Mouse (Mus musculus) megakaryocyte, embryonic 14.5 days (primary cell): ENCODE data around the gene Mcrip2. TPM values are rescaled to one million over a fixed set of nuclear protein-coding genes. Genes with fewer than 3 reads are reported as not detected.

Source experiments
- H3K27me3 ChIP-seq: replicated peaks from 2 replicates; pipeline ENCODE3; 2012; ENCODE audit warnings: inconsistent platforms
- H3K36me3 ChIP-seq: replicated peaks from 2 replicates; pipeline ENCODE3; 2012; ENCODE audit warnings: low read length, inconsistent platforms, mixed read lengths
- H3K4me1 ChIP-seq: 2 replicates; pipeline ENCODE4 v1.6.1; 2012; ENCODE audit warnings: inconsistent platforms
- H3K4me3 ChIP-seq: replicated peaks from 2 replicates; pipeline ENCODE3; 2012; ENCODE audit warnings: moderate library complexity, mild to moderate bottlenecking, inconsistent platforms
- H3K9me3 ChIP-seq: 2 replicates; pipeline ENCODE4 v1.6.1; 2012; ENCODE audit warnings: inconsistent platforms
- FLI1 ChIP-seq: IDR thresholded peaks from 2 replicates; pipeline ENCODE4 v1.6.1; 2012; ENCODE audit warnings: low read length, inconsistent platforms, mixed read lengths
- GATA1 ChIP-seq: IDR thresholded peaks from 3 replicates; pipeline ENCODE4 v1.6.1; 2012; ENCODE audit warnings: mixed read lengths, low read length, inconsistent platforms, borderline replicate concordance
- polyA plus RNA-seq: library from polyadenylated mRNA; stranded (reverse); fragments of >175 nt; gene quantifications from 2 replicates; pipeline ENCODE4 v1.2.3, GENCODE M21; 2012; ENCODE audit warnings: low replicate concordance; ENCODE audit not compliant: insufficient read depth

The Mcrip2 gene
- polyA plus RNA-seq, 1 experiment = 77.6 TPM

DNA sequence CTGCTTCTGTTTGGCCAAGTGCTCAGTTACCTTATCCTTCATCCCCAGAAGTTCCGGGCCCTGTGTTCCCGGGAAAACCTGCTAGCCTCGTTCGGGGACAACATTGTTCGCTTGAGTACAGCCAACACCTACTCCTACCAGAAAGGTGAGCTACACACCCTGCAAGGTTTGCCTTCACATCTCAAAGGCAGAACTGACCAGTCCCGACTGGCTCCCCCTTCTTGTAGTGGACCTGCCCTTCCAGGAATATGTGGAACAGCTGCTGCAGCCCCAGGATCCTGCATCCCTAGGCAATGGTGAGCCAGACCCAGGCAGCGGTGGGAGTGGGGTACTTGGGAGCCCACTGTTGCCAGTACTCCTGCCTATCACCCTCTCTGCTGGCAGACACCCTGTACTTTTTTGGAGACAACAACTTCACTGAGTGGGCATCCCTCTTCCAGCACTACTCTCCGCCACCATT is 39.0 kb downstream of the Mcrip2 start:
- H3K9me3 ChIP-seq = no peaks in the 10 kb centered on the region
- H3K4me3 ChIP-seq = peak overlapping the region; percentile 93
- H3K36me3 ChIP-seq = peaks cover 69% of the 10 kb centered on the region
- H3K4me1 ChIP-seq = peaks cover 88% of the 10 kb centered on the region
- TF ChIP-seq GATA1 (no peak), FLI1 (no peak)
- no peaks in the 10 kb centered on the region for H3K27me3 ChIP-seq

DNA sequence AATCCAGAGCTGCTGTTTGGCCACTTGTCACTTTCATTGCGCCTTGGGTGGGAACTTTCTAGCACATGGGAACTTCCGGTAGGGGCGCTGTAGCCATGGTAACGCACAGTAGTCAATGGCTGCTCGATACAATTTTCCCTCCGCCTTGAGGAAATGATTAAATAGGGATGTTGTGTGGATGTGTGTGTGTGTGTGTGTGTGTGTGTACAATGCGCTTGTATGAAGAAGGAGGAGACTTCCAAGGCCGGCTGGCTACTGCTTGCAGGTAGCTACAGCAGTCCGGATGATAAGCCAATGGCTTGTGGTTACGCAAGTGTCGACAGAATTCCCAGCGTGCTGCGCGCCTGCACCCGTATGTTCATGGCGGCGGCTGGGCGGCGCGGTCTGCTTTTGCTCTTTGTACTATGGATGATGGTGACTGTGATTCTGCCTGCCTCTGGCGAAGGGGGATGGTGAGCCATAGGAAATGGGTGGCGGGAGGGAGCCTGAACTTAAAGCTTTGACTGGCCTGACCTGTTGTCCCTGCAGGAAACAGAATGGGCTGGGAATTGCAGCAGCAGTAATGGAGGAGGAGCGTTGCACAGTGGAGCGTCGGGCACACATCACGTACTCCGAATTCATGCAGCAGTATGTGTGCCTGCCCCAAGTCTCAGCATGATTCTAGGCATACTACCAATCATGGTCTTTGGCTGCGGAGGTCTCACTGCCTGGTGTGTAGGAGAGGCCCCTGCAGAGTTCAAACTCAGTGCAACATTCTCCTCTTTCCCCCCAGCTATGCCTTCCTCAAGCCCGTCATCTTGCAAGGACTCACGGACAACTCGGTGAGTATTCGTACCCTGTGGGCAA is 39.6 kb downstream of the Mcrip2 start, which contains the start of gene Jmjd8:
Gene Jmjd8 (plus strand): TSS at position 156 of the 846 bp plus-strand sequence.
- peaks cover 88% of the 10 kb centered on the region for H3K4me1 ChIP-seq
- no peaks in the 10 kb centered on the region for H3K27me3 ChIP-seq
- H3K36me3 ChIP-seq = peaks cover 67% of the 10 kb centered on the region
- no peak for TF ChIP-seq GATA1
- TF ChIP-seq FLI1 = no peak
- no peaks in the 10 kb centered on the region for H3K9me3 ChIP-seq
- peak within 1 kb of the TSS; percentile 93 for H3K4me3 ChIP-seq

DNA sequence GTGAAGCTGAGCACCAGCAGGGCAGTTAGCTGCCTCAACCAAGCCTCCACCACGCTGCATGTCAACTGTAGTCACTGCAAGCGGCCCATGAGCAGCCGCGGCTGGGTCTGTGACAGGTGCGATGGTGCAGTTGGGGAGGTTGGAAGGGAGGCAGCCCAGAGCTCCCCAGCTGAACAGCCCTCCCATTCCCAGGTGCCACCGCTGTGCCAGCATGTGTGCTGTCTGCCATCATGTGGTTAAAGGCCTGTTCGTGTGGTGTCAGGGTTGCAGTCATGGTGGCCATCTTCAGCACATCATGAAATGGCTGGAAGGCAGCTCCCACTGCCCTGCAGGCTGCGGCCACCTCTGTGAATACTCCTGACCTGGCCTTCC is 40.4 kb downstream of the Mcrip2 start:
- H3K36me3 ChIP-seq = peaks cover 67% of the 10 kb centered on the region
- peaks cover 86% of the 10 kb centered on the region for H3K4me1 ChIP-seq
- H3K4me3 ChIP-seq = peak overlapping the region; percentile 93
- no peaks in the 10 kb centered on the region for H3K27me3 ChIP-seq
- H3K9me3 ChIP-seq = no peaks in the 10 kb centered on the region
- TF ChIP-seq FLI1 (no peak), GATA1 (no peak)

DNA sequence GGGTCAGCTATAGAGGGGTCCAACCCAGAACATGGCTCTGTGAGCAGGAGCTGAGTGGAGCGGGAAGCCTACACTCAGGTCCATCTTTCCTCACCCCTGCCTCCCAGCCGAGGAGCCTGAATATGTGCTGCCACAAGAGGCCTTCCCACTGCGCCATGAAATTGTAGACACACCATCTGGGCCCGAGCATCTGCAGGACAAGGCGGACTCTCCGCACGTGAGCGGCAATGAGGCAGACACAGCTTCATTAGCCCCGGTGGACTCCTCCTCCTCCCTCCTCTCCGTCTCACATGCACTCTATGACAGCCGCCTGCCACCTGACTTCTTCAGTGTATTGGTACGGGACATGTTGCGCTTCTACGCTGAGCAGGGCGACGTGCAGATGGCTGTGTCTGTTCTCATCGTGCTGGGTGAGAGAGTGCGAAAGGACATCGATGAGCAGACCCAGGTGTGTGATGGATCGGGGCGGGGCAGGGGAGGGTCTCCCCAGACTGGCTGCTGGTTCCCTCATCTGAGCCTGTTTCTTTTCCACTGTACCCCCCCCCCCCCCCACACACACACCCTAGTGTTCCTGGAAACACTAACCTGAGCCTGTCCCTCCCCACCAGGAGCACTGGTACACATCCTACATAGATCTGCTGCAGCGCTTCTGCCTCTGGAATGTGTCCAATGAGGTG is 40.9 kb downstream of the Mcrip2 start:
- no peak for TF ChIP-seq GATA1
- no peak for TF ChIP-seq FLI1
- Histone ChIP-seq H3K4me1 (peaks cover 89% of the 10 kb centered on the region), H3K36me3 (peaks cover 67% of the 10 kb centered on the region), H3K27me3 (no peaks in the 10 kb centered on the region), H3K9me3 (no peaks in the 10 kb centered on the region), H3K4me3 (peak overlapping the region; percentile 93)

DNA sequence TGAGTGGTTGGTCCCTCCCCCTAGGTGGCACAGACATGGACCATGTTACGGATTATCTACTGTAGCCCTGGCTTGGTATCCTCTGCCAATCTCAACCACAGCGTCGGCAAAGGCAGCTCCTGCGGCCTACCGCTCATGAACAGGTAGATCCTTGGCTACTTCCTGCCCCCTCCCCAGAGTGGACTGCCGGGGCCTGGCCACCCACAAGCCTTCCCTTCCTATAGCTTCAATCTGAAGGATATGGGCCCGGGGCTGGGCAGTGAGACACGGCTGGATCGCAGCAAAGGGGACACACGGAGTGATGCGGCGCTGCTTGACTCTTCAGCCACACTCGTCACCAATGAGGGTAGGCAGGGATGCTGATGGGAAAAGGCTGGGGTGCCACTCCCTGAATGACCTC is 41.6 kb downstream of the Mcrip2 start:
- peaks cover 90% of the 10 kb centered on the region for H3K4me1 ChIP-seq
- H3K27me3 ChIP-seq = peaks cover 3% of the 10 kb centered on the region
- peaks cover 66% of the 10 kb centered on the region for H3K36me3 ChIP-seq
- no peaks in the 10 kb centered on the region for H3K9me3 ChIP-seq
- TF ChIP-seq FLI1 = no peak
- no peak for TF ChIP-seq GATA1
- peak overlapping the region; percentile 55 for H3K4me3 ChIP-seq

DNA sequence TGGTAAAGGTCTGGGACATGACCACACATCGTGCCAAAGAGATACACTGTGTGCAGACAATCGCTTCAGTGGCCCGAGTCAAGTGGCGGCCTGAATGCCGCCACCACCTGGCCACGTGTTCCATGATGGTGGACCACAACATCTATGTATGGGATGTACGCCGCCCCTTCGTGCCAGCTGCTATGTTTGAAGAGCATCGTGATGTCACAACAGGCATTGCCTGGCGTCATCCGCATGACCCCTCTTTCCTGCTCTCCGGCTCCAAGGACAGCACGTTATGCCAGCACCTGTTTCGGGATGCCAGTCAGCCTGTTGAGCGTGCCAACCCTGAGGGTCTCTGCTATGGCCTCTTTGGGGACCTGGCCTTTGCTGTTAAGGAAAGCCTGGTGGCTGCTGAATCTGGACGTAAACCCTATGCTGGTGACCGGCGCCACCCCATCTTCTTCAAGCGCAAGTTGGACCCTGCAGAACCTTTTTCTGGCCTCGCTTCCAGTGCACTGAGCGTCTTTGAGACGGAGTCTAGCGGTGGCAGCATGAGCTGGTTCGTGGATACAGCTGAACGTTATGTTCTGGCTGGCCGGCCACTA is 42.5 kb downstream of the Mcrip2 start:
- Histone ChIP-seq H3K27me3 (peaks cover 6% of the 10 kb centered on the region), H3K4me1 (peaks cover 80% of the 10 kb centered on the region), H3K9me3 (no peaks in the 10 kb centered on the region), H3K4me3 (peak overlapping the region; percentile 53), H3K36me3 (peaks cover 57% of the 10 kb centered on the region)
- no peak for TF ChIP-seq FLI1
- no peak for TF ChIP-seq GATA1

- peak overlapping the region; percentile 46 for H3K4me3 ChIP-seq
- H3K36me3 ChIP-seq = peaks cover 49% of the 10 kb centered on the region
- H3K9me3 ChIP-seq = no peaks in the 10 kb centered on the region
- TF ChIP-seq FLI1 (no peak), GATA1 (no peak)
- peaks cover 12% of the 10 kb centered on the region for H3K27me3 ChIP-seq
- peaks cover 73% of the 10 kb centered on the region for H3K4me1 ChIP-seq
Observed at GRCm38 (mm10) chr17:25825311-25825710, 43.3 kb downstream of the Mcrip2 start.

DNA sequence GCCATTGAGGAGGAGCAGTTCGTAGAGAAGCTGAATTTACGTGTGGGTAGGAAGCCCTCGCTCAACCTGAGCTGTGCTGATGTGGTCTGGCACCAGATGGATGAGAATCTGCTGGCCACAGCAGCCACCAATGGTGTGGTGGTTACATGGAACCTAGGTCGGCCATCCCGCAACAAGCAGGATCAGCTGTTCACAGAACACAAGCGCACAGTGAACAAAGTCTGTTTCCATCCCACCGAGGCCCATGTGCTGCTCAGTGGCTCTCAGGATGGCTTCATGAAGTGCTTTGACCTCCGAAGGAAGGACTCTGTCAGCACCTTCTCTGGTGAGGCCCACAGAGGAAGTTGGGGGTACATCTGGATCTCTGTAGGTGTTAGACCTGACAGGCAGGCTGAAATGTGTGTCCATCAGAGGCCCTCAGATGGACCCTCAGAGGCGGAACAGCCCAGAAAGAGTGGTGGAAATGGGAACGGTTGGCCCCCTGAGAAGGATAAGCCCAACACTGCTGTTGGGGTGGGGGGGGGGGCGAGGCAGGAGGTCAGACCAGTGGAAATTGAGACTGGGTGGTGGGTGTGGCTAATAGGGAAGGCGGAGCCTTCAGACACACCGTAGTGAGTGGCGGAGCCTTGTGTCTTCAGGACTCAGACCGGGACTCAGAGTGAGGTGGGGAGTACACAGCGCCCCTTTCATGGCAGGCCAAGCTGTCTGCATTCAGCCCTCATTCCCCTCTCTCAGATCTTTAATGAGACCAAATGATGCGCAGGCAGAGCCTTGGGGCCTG is 44.0 kb downstream of the Mcrip2 start:
- Histone ChIP-seq H3K27me3 (peaks cover 20% of the 10 kb centered on the region), H3K4me3 (peak overlapping the region; percentile 96), H3K36me3 (peaks cover 42% of the 10 kb centered on the region), H3K4me1 (peaks cover 72% of the 10 kb centered on the region), H3K9me3 (no peaks in the 10 kb centered on the region)
- TF ChIP-seq FLI1 (no peak), GATA1 (no peak)

DNA sequence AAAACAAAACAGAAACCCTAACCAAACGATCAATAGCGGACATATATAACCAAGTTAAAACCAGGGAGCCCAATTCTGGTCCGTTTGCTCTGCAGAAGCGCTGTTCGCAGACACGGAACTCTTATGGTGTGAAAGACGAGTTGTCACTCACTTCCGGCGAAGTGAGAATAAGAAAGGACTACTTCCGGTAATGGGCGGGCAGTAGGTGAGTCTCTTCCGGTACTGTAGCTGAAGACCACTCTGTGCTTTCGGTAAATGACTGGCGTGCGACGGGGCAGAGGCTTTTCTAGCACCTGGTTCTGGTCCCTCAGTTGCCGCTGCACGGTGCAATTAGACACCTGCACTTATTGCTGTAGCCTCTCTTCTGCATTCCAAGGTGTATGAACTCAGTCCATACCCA is 45.1 kb downstream of the Mcrip2 start, which contains the start of gene Wdr24:
Gene Wdr24 (plus strand): TSS at position 176 of the 400 bp plus-strand sequence.
- H3K27me3 ChIP-seq = peaks cover 31% of the 10 kb centered on the region
- no peaks in the 10 kb centered on the region for H3K9me3 ChIP-seq
- peaks cover 70% of the 10 kb centered on the region for H3K4me1 ChIP-seq
- TF ChIP-seq GATA1 (no peak), FLI1 (peak; percentile 93)
- H3K4me3 ChIP-seq = peak within 1 kb of the TSS; percentile 96
- H3K36me3 ChIP-seq = peaks cover 38% of the 10 kb centered on the region
